Comparison of ENCODE assay signal across 7 mouse cellular contexts in the genomic region with DNA sequence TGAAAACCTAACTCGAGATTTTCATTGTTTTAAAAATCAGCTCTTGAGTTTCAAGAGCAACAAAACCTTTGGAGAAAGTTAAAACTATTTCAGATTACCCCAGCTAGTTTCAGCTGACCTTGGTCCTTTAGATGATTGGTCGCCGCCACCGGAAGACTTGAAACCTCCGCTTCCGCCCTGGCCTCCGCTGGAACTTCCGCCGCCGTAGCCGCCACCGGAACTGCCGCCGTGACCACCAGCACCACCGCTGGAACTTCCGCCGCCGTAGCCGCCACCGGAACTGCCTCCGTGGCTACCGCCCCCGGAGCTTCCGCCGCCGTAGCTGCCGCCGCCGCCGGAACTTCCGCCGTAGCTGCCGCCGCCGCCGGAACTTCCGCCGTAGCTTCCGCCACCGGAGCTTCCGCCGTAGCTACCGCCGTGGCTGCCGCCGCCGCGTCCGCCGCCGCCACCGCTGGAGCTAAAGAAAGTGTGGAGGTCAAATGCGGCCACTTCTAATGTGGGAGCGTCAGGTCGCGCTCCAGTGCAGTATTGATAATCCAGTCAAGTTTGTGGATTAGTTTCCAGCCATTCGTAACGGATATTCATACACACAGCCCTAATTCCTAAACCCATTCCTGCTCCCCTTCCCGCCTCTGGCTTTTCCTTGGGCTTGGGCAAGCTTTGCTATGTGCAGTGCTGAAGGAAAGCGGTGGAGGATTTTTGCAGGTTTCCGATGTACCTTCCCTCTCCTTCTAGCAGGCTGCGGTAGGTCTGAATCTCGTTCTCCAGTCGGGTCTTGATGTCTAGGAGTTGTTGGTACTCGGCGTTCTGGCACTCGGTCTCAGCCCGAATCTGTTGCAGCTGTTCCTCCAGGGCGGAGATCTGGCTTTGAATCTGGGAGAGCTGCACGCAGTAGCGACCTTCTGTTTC. TPM values are rescaled to one million over a fixed set of nuclear protein-coding genes. Genes with fewer than 3 reads are reported as not detected.
DNase-seq lines count a peak whose midpoint lies in the region; ATAC-seq lines count a peak whose summit lies in the region.

No protein-coding gene starts in this region.

- ATAC-seq in embryonic facial prominence, embryonic 12.5 days (ENCODE audit: insufficient number of reproducible peaks, insufficient read depth, low FRiP score, low TSS enrichment) = no peak
- ATAC-seq in limb, embryonic 13.5 days (ENCODE audit: low FRiP score, low read depth) = peak; percentile 91
- peak; percentile 91 for ATAC-seq in midbrain, embryonic 15.5 days (replicated peaks)

- H3K4me1 ChIP-seq in embryonic facial prominence, embryonic 12.5 days = no peaks in the 10 kb centered on the region
- peaks cover 5% of the 10 kb centered on the region; the same call in 1 of the 2 replicates for H3K4me1 ChIP-seq in limb, embryonic 13.5 days
- peaks cover 18% of the 10 kb centered on the region for H3K4me1 ChIP-seq in midbrain, embryonic 15.5 days

- WGBS in embryonic facial prominence, embryonic 12.5 days = 2% methylated on average over 71 of the region's 71 CpGs
- WGBS in limb, embryonic 13.5 days = under 1% methylated on average over 70 of the region's 71 CpGs
- WGBS in midbrain, embryonic 15.5 days = 1% methylated on average over 71 of the region's 71 CpGs

- H3K36me3 ChIP-seq in embryonic facial prominence, embryonic 12.5 days = no peaks in the 10 kb centered on the region
- no peaks in the 10 kb centered on the region for H3K36me3 ChIP-seq in limb, embryonic 13.5 days
- no peaks in the 10 kb centered on the region for H3K36me3 ChIP-seq in midbrain, embryonic 15.5 days (replicated peaks)

- H3K27me3 ChIP-seq in embryonic facial prominence, embryonic 12.5 days = no peaks in the 10 kb centered on the region
- H3K27me3 ChIP-seq in limb, embryonic 13.5 days = peaks cover 17% of the 10 kb centered on the region
- H3K27me3 ChIP-seq in midbrain, embryonic 15.5 days (replicated peaks) = peaks cover 7% of the 10 kb centered on the region; the same call in 1 of the 2 replicates

- H3K4me3 ChIP-seq in embryonic facial prominence, embryonic 12.5 days = peak overlapping the region; percentile 50
- H3K4me3 ChIP-seq in limb, embryonic 13.5 days = peak overlapping the region; percentile 60
- peak overlapping the region; percentile 69 for H3K4me3 ChIP-seq in midbrain, embryonic 15.5 days

- peak; percentile 95 for DNase-seq in adrenal gland, postnatal 36 days
- peak; percentile 91 for DNase-seq in heart, adult 8-10 months (ENCODE audit: low spot score)
- peak; percentile 94 for DNase-seq in kidney, adult 9 months
- peak; percentile 76 for DNase-seq in spleen, adult 18-20 months

- H3K4me2 ChIP-seq in embryonic facial prominence, embryonic 12.5 days (replicated peaks) = peak overlapping the region; percentile 50
- H3K4me2 ChIP-seq in limb, embryonic 13.5 days (replicated peaks) = peak overlapping the region; percentile 72
- H3K4me2 ChIP-seq in midbrain, embryonic 15.5 days = peak overlapping the region; percentile 74

- no peaks in the 10 kb centered on the region for H3K9me3 ChIP-seq in embryonic facial prominence, embryonic 12.5 days
- H3K9me3 ChIP-seq in limb, embryonic 13.5 days = no peaks in the 10 kb centered on the region
- H3K9me3 ChIP-seq in midbrain, embryonic 15.5 days = no peaks in the 10 kb centered on the region

- H3K9ac ChIP-seq in embryonic facial prominence, embryonic 12.5 days = peak overlapping the region; percentile 63
- peak overlapping the region; percentile 84 for H3K9ac ChIP-seq in limb, embryonic 13.5 days
- H3K9ac ChIP-seq in midbrain, embryonic 15.5 days = peak overlapping the region; percentile 71

- H3K27ac ChIP-seq in embryonic facial prominence, embryonic 12.5 days = peak overlapping the region; percentile 96
- peak overlapping the region; percentile 98 for H3K27ac ChIP-seq in limb, embryonic 13.5 days
- peak overlapping the region; percentile 96 for H3K27ac ChIP-seq in midbrain, embryonic 15.5 days

RNA-seq across cellular contexts. Expression of gene Krt10, which starts 3.1 kb away (rescaled TPM):
- 1 to 10 TPM; 4.4 to 6.4 TPM for total RNA-seq in adrenal gland, postnatal 36 days (2021)
- polyA plus RNA-seq in embryonic facial prominence, embryonic 12.5 days (2016; fragmentation: Nextera tagmentation; extraction: Ambion mirVana) = 34.6 and 35.3 TPM in 2 replicates
- total RNA-seq in heart, adult 8-10 months (2022) = 1 to 10 TPM; 3.3 to 5.8 (median 5.0) TPM
- polyA plus RNA-seq in limb, embryonic 13.5 days (2015; fragmentation: Nextera tagmentation; extraction: Ambion mirVana) = 29.7 and 30.8 TPM in 2 replicates
- 24.4 and 25.0 TPM in 2 replicates for polyA plus RNA-seq in midbrain, embryonic 15.5 days (2015; fragmentation: Nextera tagmentation; extraction: Ambion mirVana)

RNA-seq across cellular contexts. Expression of gene Krt28, which starts 11.4 kb away (rescaled TPM):
- not detected for total RNA-seq in adrenal gland, postnatal 36 days (2021)
- polyA plus RNA-seq in embryonic facial prominence, embryonic 12.5 days (2016; fragmentation: Nextera tagmentation; extraction: Ambion mirVana) = 0.18 and 0.29 TPM in 2 replicates
- total RNA-seq in heart, adult 8-10 months (2022) = not detected
- 0.19 and 0.20 TPM in 2 replicates for polyA plus RNA-seq in limb, embryonic 13.5 days (2015; fragmentation: Nextera tagmentation; extraction: Ambion mirVana)
- polyA plus RNA-seq in midbrain, embryonic 15.5 days (2015; fragmentation: Nextera tagmentation; extraction: Ambion mirVana) = 0.21 and 0.45 TPM in 2 replicates

RNA-seq across cellular contexts. Expression of gene Krt27, which starts 35.2 kb away (rescaled TPM):
- not detected for total RNA-seq in adrenal gland, postnatal 36 days (2021)
- polyA plus RNA-seq in embryonic facial prominence, embryonic 12.5 days (2016; fragmentation: Nextera tagmentation; extraction: Ambion mirVana) = not detected in 2 replicates
- total RNA-seq in heart, adult 8-10 months (2022) = not detected
- polyA plus RNA-seq in limb, embryonic 13.5 days (2015; fragmentation: Nextera tagmentation; extraction: Ambion mirVana) = not detected in 2 replicates
- polyA plus RNA-seq in midbrain, embryonic 15.5 days (2015; fragmentation: Nextera tagmentation; extraction: Ambion mirVana) = 0.10 and 0.21 TPM in 2 replicates

RNA-seq across cellular contexts. Expression of gene Krt12, which starts 36.0 kb away (rescaled TPM):
- total RNA-seq in adrenal gland, postnatal 36 days (2021) = not detected
- not detected in 2 replicates for polyA plus RNA-seq in embryonic facial prominence, embryonic 12.5 days (2016; fragmentation: Nextera tagmentation; extraction: Ambion mirVana)
- not detected for total RNA-seq in heart, adult 8-10 months (2022)
- not detected in 2 replicates for polyA plus RNA-seq in limb, embryonic 13.5 days (2015; fragmentation: Nextera tagmentation; extraction: Ambion mirVana)
- polyA plus RNA-seq in midbrain, embryonic 15.5 days (2015; fragmentation: Nextera tagmentation; extraction: Ambion mirVana) = 0.14 and 0.23 TPM in 2 replicates

RNA-seq across cellular contexts. Expression of gene Krt26, which starts 48.3 kb away (rescaled TPM):
- total RNA-seq in adrenal gland, postnatal 36 days (2021) = not detected
- not detected in 2 replicates for polyA plus RNA-seq in embryonic facial prominence, embryonic 12.5 days (2016; fragmentation: Nextera tagmentation; extraction: Ambion mirVana)
- total RNA-seq in heart, adult 8-10 months (2022) = not detected
- polyA plus RNA-seq in limb, embryonic 13.5 days (2015; fragmentation: Nextera tagmentation; extraction: Ambion mirVana) = not detected in 2 replicates
- polyA plus RNA-seq in midbrain, embryonic 15.5 days (2015; fragmentation: Nextera tagmentation; extraction: Ambion mirVana) = 0.14 and 0.22 TPM in 2 replicates
